Mouse (Mus musculus) 3134 (cell line): ENCODE data around the gene Lmtk2.

Source experiments
- DNase-seq: peaks from one replicate; pipeline ENCODE4 v3.0.0-alpha.2; 2011; ENCODE audit warnings: low spot score; ENCODE audit not compliant: insufficient read length; ENCODE audit errors: extremely low read depth

The Lmtk2 gene

GRCm38 (mm10) chr5:144206069-144206468 lies 105.8 kb downstream of the Lmtk2 start:
- DNase-seq = no peak

- DNase-seq = no peak
Measured at GRCm38 (mm10) chr5:144207478-144207877, 107.2 kb downstream of the Lmtk2 start.

- no peak for DNase-seq
Measured at GRCm38 (mm10) chr5:144214453-144214852, 114.2 kb downstream of the Lmtk2 start.

- DNase-seq = no peak
Measured at GRCm38 (mm10) chr5:144215992-144216391, 115.8 kb downstream of the Lmtk2 start.

- no peak for DNase-seq
Measured at GRCm38 (mm10) chr5:144218061-144218460, 117.8 kb downstream of the Lmtk2 start.

DNA sequence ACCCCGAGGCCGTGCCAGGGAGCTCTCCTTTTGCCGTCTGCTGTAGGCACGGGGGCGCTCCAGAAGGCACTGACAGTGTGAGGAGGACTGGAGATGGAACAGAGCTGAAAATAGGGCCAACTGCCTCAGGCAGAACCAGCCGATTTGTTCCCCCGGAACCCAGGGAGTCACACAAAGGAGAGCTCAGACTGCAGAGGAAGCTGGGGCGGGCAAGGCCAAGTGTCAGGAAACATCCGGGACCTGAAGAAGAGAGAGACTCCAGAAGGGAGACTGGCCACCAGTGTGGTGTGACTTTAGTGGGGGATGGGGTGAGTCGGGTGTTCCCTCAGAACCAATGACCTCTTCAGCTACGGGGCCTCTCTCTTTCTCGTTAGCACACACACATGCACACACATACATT lies 119.1 kb downstream of the Lmtk2 start:
- no peak for DNase-seq

- no peak for DNase-seq
Measured at GRCm38 (mm10) chr5:144219936-144220335, 119.7 kb downstream of the Lmtk2 start.

DNA sequence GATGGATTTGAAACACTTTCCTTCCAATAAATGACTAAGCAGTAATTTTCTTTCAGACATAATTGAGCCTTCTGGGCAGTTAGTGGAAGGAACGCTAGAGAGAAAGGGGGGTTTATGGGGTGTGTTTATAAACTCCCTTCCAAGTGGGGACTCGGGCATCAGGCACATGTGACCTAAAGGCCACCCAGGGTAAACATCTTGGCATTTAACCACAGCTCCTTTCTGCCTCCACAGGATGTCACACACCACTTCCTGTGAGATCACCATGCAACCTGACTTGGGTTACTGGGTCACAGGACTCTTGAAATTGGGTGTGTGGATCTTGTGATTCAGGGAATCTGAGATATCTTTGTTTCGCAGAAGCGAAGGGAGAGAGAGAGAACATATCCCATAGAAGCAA lies 121.1 kb downstream of the Lmtk2 start:
- no peak for DNase-seq

DNA sequence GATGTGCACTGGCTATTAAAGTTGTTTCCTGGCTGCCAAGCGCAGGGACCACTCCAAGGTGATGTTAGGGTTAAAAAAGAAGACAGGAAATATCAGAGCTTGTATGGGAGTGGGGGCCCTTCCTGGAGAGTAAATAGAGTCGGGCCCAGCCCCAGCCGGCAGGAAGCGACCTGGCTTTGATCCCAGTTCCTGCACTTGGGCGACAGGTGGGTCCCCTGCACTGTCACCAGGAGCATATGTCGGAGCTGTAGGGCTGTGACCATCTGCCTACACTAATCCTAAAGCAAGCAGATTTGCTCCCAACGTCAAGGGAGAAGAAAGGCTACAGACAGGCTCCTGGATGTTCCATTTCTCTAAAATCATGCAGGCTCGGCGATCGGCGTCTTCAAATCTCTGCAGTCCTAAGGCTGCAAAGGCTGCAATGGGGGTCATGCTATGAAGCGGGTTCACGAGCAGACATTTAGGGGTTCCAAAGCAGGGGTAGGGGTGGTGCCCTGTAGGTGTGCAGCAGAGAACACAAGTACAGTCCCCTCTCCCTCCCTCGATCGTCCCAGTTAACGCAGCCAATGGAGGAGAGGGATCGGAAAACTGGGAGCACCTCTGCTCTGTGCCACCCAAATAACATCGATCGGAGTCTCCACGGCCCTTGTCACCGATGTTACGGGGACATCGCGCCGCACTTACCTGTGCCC lies 122.7 kb downstream of the Lmtk2 start:
- DNase-seq = peak; percentile 39

DNA sequence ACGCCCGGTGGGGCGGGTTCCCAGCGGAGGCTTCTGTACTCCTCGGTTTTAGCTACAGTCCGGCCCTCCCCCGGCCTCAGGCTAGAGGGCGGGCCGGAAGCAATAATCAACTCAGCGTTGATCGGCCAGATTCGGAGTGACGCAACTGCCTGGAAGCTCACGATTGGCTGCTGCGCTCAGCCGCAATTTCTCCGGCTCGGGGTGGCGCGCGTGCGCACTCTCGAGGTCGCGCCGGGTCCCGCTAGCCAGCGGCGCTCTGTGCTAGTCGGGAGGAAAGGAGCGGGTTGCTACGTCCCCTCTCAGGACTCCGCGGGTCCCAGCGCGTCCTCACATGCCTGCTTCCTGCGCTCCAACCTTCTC lies 123.2 kb downstream of the Lmtk2 start, which contains the start of gene Tecpr1:
Gene Tecpr1 (minus strand): TSS at position 113 of the 360 bp plus-strand sequence.
- DNase-seq = peak; percentile 95

- DNase-seq = no peak
Measured at GRCm38 (mm10) chr5:144223899-144224816, 123.9 kb downstream of the Lmtk2 start.

GRCm38 (mm10) chr5:144226220-144226619 lies 126.0 kb downstream of the Lmtk2 start:
- no peak for DNase-seq

DNA sequence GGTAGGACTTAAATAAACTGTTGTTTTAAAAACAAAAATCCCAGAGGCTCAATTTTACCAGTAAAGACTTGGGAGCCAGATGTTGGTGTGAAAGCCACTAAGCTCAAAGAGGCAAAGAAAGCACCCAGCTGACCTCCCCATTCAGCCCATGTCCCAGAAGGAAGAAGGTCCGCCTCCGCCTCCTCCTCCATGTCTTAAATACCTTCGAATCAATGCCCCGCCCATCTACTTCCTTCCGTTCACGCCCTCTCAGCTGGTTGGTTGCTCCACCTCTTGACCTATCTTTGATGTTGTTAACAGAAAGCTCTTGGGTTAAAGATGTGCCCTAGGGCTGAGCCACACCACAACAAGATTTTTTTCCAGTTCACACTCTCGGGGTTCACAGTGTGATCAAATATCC lies 130.0 kb downstream of the Lmtk2 start:
- no peak for DNase-seq

GRCm38 (mm10) chr5:144231410-144231809 lies 131.2 kb downstream of the Lmtk2 start:
- DNase-seq = no peak

GRCm38 (mm10) chr5:144232531-144232930 lies 132.3 kb downstream of the Lmtk2 start:
- DNase-seq = no peak

DNA sequence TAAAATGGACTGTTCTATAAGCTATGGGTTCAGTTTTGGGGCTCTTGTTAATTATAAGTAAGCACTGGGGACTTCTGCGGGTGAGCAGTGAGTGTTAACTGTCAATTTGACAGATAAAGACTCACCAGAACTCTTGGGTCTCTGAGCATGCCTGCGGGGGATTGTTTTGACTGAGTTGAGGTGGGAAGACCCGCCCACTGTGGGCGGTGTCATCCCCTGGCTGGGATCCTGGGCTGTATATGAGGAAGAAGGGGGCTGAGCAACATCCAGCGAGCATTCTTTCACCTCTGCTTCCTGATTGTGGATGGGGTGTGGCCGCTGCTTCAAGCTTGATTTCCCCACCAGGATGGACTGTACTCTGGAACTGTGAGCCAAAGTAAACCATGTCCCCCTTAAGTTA lies 134.0 kb downstream of the Lmtk2 start:
- no peak for DNase-seq

DNA sequence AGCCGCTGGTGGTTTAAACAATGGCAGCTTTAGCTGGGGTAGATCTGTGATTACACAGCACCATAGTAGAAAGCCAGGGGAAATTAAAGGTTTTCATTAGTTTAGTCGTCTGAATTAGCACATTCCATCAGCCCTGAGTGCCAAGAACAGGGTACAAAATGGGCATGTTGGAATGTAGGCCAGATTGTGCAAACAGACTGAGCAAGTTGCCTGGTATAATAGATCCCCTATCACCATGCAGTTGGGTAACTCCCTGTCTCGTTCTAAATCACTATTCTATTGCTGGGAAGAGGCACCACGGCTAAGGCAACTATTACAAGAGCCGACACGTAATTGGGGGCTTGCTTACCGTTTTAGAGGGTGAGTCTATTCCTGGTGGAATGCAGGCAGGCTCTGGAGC lies 134.5 kb downstream of the Lmtk2 start:
- no peak for DNase-seq
